In the genomic region with DNA sequence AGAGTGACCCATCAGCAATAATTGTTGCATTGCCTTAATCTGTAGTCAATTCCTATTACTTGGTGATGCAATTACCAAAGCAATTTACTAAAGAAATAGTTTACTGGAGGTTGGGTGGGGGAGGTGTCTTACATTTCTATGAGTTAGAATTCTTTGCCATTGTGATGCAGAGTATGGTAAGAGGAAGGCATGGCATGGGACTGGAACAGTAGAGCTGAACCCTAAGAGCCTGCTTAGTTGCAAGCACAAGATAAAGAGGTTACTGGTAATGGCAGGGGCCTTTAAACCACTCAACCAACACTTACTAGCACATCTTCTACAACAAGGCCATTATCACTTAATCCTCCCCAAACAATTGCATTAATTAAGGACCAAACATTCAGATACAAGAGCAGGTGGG, we compare ENCODE assay signal across 26 mouse cellular contexts.
A peak's percentile ranks its signal among the peaks of the same experiment; 100 is the strongest.
DNase-seq lines count a peak whose midpoint lies in the region; ATAC-seq lines count a peak whose summit lies in the region.
"Had no signal": no experiment of that assay in that cellular context is flagged by ENCODE, and none has a peak within 500 bp of the region (broad histone marks: within the 10 kb centered on the region; RNA-seq: fewer than 3 reads in every experiment).

No protein-coding gene starts in this region.

- no peaks in the 10 kb centered on the region for H3K36me3 ChIP-seq in kidney, embryonic 16.5 days (ENCODE audit: insufficient read depth, low read length)
- H3K36me3 ChIP-seq in midbrain, embryonic 13.5 days, result no peaks in the 10 kb centered on the region
- H3K36me3 ChIP-seq: G1E had no signal

- H3K9ac ChIP-seq in kidney, embryonic 16.5 days (replicated peaks; ENCODE audit: low read length), result no peak overlapping the region
- no peak overlapping the region for H3K9ac ChIP-seq in midbrain, embryonic 13.5 days (replicated peaks)

- H3K4me3 ChIP-seq in kidney, embryonic 16.5 days (ENCODE audit: low read length), result no peak overlapping the region
- no peak overlapping the region for H3K4me3 ChIP-seq in midbrain, embryonic 13.5 days (replicated peaks)

- no peaks in the 10 kb centered on the region for H3K9me3 ChIP-seq in kidney, embryonic 16.5 days (ENCODE audit: low read length)
- no peaks in the 10 kb centered on the region; the same call in 1 of the 2 replicates for H3K9me3 ChIP-seq in midbrain, embryonic 13.5 days
- H3K9me3 ChIP-seq: G1E had no signal

- DNase-seq in ES-CJ7 (ENCODE audit: low read depth, low spot score), result peak; percentile 59
- peak; percentile 52 for DNase-seq in R1 (ENCODE audit: low read depth, low spot score)
- DNase-seq in WW6 (ENCODE audit: low read depth, low spot score), result peak; percentile 3
- DNase-seq in ZHBTc4 (ENCODE audit: low read depth, low spot score), result peak; percentile 20
- no peak for DNase-seq in cerebellum, adult 18-20 months
- no peak for DNase-seq in ovary, postnatal 36 days (ENCODE audit: low spot score)
- DNase-seq: adrenal gland, adult 2 months; adrenal gland, adult 8-10 months; adrenal gland, postnatal 10 days; adrenal gland, postnatal 14 days; adrenal gland, postnatal 25 days; adrenal gland, postnatal 36 days; B cell, adult 2 months; cerebellum, adult 11 months; cerebellum, adult 11-12 months; cerebellum, adult 2 months; cerebellum, adult 8-10 months; cerebellum, adult 9-10 months; cerebellum, adult 9-11 months had no signal

- H3K4me2 ChIP-seq in kidney, embryonic 16.5 days (replicated peaks; ENCODE audit: low read depth, low read length), result no peak overlapping the region
- no peak overlapping the region for H3K4me2 ChIP-seq in midbrain, embryonic 13.5 days (replicated peaks)

- H3K4me1 ChIP-seq in kidney, embryonic 16.5 days (ENCODE audit: insufficient read depth, low read length), result no peaks in the 10 kb centered on the region
- H3K4me1 ChIP-seq in midbrain, embryonic 13.5 days (replicated peaks), result no peaks in the 10 kb centered on the region

- ATAC-seq in kidney, embryonic 16.5 days (ENCODE audit: low FRiP score, low TSS enrichment), result no peak
- no peak for ATAC-seq in midbrain, embryonic 13.5 days
- ATAC-seq: activated CD4-positive, CD25-positive, alpha-beta regulatory T cell, adult 4 months; CD4-positive, CD25-positive, alpha-beta regulatory T cell, adult 4 months; Patski had no signal

- no peaks in the 10 kb centered on the region for H3K27me3 ChIP-seq in kidney, embryonic 16.5 days (ENCODE audit: insufficient read depth, low read length)
- H3K27me3 ChIP-seq in midbrain, embryonic 13.5 days, result no peaks in the 10 kb centered on the region
- H3K27me3 ChIP-seq: CH12.LX, Patski had no signal

- H3K27ac ChIP-seq in kidney, embryonic 16.5 days (ENCODE audit: low read length), result no peak overlapping the region
- H3K27ac ChIP-seq in midbrain, embryonic 13.5 days, result no peak overlapping the region

Comparison
In these comparisons a context has a peak if more than half of its experiments do, and no peak if none do; other contexts are left out.
1. DNase-seq: peak in ES-CJ7 (single experiment), R1 (single experiment), WW6 (single experiment) and ZHBTc4 (single experiment); none in cerebellum, adult 18-20 months (0 of 2) and ovary, postnatal 36 days (single experiment).